Mouse (Mus musculus) embryo, embryonic 11.5 days (tissue): Measurements from ENCODE around the gene Phf23.

Experiments
- DNase-seq: peaks from one replicate; pipeline ENCODE4 v3.0.0-alpha.2; 2012; ENCODE audit warnings: low read depth, low spot score

Gene Phf23

DNA sequence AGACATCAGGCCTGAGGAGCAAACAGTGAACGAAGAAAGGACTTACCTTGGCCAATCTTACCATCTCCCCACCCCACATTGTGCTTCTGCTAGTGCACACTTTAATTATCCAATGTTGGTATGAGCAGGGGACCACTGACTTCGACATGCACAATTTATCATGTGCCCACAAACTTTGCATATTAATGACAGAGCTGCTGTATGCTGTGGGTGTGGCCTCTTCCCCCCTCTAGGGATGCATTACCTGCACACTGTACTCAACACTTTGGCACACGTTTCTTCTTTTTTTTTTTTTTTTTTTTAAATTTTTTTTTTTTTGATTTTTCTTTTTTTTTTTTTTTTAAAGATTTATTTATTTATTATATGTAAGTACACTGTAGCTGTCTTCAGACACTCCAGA is 24.8 kb upstream of the Phf23 start:
- no peak for DNase-seq

DNA sequence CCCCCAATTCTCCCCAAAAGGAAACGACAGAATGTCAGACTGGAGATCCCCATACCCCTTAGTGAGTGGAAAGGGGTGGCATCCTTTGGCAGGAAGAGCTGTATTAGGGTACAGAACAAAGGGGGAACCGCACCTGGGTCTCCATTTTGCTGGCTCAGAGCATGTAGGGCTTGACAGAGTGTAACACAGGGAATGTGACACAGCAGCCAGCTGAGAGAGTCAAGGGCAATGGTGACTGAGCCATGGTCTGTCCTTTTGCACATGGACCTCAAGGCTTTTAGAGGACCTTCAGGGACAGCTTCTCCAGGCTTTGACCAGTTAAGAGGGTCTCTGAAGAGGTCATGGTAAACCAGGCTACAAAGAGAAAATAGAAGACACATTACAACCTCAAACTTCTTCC is 20.7 kb upstream of the Phf23 start:
- no peak for DNase-seq

- no peak for DNase-seq
These were observed 19.3 kb upstream of the Phf23 start for GRCm38 (mm10) chr11:69976271-69976670.

DNA sequence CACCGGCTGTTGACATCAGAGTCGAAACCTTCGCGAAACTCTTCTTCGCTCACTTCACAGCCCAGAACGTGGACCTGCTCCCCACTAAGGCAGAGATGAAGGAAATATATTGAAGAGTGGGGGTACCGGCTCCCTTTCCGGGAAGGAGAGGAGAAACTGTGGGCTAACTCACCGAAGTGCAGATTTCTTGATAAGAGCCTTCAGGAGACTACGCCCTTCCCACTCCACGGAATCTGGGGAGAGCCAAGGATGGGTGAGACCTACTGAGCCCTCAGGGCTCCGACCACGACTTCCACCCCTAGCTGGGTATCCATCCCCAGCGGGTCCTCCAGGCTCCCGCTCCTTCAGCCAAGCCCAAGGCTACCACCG is 15.8 kb upstream of the Phf23 start:
- DNase-seq = no peak

DNA sequence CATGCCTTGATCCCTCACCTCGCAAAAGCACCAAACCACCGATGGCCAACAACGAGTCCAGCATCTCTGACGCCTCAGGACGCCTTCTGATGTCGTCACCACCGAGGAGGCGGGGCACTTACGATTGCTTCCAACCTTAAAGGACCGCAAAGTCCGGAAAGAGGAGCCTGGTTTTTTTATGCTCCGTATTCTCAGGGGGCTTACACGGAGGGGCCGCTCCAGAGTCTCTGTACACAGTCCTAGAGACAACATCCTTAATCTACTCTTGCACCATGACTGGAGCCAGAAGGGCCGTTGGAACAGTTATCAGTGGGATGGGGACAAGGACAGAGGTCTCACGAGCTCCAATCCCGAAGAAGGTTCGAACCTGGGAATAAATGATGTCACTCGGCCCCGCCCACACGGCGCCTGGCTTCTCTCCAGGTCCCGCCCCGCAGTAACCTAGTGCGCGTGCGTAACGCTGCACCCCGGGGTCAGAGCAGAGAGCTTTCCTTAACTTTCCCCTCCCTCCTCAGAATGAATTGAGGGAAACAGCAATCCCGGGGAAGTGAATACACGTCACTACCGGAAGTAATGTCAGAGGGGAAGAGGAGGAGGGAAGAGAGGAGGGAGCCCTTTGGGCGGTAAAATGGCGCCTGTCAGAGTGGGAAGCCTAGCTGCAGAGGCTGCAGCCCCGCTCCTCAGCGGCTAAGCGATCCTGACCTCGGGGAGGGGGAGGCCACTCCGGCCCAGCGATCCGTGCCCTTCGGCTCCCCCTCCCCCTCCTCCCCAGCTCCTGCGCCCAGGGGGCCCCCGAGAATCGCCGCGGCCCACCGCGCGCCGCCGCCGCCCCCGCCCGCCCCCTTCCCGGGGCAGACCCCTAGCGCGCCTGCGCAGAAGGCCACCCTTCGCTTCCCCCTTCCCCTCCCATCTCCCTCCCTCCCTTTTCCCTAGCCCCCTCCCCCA is 15.1 kb upstream of the Phf23 start:
- peak; percentile 99 for DNase-seq

DNA sequence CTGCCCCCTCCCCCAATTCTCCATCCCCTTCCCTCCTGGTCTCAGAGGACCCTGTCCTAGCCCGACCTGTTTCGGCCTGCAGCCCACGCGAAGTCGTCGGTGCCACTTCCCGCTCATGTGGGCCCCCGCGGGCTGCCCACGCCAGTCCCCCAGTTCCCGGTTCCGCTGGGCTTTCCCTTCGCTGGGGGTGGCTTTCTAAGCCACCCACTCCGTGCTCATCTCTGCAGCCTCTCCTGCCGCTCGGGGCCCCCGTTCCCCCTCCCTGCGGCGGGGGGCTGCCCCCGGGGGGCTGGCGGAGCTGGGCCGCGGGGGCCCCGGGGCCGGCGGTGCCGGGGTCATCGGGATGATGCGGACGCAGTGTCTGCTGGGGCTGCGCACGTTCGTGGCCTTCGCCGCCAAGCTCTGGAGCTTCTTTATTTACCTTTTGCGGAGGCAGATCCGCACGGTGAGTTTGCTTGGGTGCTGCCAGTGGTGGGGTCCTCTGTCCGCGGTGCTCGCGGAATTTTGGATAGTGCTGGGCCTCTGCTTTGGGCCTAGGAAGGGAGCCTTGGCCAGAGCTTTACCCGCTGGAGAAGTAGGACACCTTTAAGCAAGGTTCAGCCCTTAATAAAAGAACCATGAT is 14.3 kb upstream of the Phf23 start, which contains the start of gene Ctdnep1:
Gene Ctdnep1 (plus strand): TSS at position 16 of the 622 bp plus-strand sequence.
- no peak for DNase-seq

- no peak for DNase-seq
These were observed 13.4 kb upstream of the Phf23 start, which contains the start of gene Elp5 for GRCm38 (mm10) chr11:69982225-69982624. TSS of gene Elp5 (minus strand) at chr11:69982517.

GRCm38 (mm10) chr11:69982877-69983276 is 12.7 kb upstream of the Phf23 start:
- DNase-seq = no peak

DNA sequence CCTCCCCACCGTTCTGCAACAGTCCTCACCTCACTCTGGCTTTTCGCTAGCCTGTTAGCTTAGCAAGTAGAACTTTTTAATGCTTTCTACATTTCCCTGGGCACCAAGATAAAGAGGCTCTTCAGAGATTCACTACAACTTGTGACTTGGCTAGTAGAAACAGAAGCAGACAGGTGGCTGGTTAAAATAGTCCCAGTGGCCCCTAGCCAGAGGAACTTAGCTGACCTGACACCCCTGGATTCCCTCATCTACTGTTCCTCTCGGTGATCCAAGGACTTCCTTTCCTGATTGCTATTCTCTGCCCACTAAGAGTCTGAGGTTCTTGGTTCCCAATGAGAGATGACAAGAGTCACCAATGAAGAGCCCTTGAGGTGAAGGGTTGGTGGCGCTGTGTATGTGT is 12.2 kb upstream of the Phf23 start:
- DNase-seq = no peak

- no peak for DNase-seq
These were observed 11.1 kb upstream of the Phf23 start for GRCm38 (mm10) chr11:69984431-69984830.

DNA sequence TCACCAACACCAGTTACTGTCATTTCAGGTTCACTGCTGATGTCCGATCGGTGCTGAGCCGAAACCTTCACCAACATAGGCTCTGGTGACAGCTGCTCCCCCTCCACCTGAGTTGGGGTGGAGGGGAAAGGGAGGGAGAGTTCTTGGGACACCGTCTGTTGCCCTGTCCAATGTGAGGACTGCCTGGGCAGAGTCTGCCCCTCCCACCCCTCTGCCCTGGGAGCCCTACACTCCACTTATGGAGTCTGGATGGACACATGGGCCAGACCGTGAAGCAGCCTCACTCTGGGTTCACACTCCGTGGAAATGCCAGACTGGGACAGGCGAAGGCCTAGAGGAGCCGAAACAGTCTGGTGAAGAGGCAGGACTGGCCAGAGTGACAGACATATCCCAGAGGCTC is 5.6 kb upstream of the Phf23 start:
- no peak for DNase-seq

DNA sequence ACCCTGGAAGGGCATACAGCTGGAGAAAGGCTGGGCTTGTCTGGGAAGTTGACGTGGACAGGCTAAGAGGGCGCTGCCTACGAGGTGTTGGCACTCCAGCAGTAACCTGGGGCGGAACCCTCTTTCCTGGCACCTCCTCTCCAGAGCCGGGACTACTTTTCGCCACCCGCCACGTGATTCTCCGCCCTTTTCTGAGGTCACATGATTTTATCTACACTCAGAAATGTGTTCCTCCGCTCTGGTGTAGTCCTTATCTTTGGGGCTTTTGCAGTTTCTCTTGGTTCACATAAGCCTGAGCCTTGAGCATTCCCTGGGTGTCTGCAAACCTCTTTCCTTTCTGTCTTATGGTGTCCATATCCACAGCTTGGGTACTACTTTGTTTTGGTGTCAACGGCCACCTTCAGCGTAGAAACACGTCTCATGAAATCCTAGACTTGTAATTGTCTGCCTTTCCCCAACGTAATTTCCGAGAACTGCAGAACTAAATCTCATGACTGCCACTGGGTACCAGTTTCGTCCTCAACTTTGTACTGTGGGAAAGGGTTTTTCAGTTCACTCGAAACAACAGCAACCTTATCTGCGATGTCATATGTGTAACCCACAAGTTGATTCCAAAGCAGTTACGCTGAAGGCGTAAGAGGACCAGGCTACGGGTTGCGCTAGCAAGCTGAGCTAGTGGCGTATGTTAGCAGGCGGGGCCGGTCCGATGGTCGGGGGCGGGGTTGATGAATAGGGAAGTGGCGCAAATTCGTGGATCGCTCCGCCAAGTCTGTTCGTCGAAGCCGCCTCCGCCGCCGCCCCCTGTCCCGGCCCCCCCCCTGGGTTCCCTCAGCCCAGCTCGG is 4.5 kb upstream of the Phf23 start, which contains the start of gene Gabarap:
Gene Gabarap (plus strand): TSS at position 294 of the 842 bp plus-strand sequence.
- DNase-seq = peak; percentile 90

DNA sequence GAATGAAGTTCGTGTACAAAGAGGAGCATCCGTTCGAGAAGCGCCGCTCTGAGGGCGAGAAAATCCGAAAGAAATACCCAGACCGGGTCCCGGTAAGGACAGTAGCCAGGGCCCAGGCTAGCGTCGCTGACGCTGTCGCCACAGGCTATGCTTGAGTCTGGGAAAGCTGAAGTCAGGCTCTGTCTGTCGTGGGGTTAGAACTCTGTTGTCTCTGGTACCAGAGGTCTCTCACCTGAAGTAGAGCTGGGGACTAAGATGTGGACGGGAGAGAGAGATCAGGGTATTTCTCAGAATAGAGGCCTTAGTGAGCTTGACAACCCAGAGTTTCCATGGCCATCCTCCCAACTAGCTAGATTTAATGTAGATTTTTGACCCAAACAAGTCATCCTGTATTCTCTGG is 3.9 kb upstream of the Phf23 start:
- no peak for DNase-seq

DNA sequence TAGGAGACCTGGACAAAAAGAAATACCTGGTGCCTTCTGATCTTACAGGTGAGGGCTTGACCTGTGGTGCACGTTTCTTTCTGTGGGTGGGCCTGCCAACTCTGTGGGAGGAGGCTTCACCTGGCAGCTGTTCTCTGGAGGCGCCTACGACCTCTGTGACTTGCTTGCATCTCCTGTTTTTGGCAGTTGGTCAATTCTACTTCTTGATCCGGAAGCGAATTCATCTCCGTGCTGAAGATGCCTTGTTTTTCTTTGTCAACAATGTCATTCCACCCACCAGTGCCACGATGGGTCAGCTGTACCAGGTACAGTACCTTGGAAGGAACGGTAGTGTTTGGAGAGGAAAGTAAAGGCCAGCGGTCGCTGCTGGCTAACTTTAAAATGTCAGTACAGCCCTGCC is 3.2 kb upstream of the Phf23 start:
- no peak for DNase-seq

DNA sequence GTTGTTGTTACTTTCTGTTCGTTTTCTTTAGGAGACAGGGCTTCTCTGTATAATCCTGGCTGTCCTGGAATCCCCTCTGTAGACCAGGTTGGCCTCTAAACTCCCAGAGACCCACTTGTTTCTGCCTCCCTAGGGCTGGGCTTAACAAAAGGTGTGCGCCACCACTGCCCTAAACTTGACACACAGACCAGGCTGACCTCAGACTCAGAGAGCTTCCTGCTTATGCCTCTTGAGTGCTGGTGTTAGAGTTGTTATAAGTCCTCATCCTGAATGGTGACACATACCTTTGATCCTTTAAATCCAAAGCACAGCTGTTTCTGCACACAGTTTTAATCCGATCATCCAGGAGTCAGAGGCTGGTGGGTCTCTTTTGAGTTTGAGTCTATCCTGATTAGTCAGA is 2.6 kb upstream of the Phf23 start:
- no peak for DNase-seq

GRCm38 (mm10) chr11:69994401-69995090 is 1.0 kb upstream of the Phf23 start:
- DNase-seq = no peak

DNA sequence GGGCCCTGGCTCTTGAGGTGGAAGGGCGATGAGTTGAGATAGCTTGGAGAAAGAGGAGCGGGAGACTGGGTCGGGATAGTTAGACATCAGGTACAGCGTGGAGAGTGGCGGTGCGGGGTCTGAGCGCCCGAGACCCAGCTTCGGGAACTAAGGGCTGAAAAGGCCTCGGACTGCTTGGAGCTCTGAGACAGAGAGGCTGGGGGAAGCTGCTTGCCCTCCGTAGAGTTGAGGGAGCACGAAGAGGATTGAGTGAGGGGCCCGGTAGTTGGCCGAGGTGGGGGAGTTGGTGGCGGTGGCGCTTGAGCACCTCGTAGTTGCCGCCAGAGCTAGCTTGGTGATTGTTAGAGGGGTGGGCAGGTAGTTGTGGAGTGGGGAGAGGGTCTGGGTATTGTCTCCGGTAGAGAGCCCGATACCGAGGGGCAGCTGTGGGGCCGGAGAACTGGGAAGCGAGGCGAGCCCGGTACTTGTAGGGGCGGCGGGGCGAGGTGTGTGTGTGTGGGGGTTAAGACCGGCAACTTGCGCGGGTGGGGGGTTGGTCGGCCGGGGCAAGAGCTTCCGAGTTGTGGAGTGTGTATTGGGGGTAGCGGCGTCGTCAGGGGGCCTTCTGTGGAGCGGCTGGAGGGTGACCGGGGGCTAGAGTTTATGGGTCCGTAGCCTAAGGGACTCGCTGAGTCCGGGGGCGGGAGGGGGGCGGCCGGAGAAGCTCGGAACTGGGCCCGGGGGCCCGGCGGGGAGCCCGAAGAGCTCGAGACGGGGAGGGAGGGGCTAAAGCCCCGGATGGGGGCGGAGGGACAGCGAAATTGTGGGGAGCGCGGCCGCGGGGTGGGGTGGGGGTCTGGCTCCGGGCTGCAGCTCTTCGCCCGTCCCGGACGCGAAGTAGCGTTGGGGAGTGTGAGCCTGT is 834 bp downstream of the Phf23 start:
- DNase-seq = no peak

- DNase-seq = peak; percentile 69
These were observed 1.5 kb downstream of the Phf23 start for GRCm38 (mm10) chr11:69997070-69997509.

DNA sequence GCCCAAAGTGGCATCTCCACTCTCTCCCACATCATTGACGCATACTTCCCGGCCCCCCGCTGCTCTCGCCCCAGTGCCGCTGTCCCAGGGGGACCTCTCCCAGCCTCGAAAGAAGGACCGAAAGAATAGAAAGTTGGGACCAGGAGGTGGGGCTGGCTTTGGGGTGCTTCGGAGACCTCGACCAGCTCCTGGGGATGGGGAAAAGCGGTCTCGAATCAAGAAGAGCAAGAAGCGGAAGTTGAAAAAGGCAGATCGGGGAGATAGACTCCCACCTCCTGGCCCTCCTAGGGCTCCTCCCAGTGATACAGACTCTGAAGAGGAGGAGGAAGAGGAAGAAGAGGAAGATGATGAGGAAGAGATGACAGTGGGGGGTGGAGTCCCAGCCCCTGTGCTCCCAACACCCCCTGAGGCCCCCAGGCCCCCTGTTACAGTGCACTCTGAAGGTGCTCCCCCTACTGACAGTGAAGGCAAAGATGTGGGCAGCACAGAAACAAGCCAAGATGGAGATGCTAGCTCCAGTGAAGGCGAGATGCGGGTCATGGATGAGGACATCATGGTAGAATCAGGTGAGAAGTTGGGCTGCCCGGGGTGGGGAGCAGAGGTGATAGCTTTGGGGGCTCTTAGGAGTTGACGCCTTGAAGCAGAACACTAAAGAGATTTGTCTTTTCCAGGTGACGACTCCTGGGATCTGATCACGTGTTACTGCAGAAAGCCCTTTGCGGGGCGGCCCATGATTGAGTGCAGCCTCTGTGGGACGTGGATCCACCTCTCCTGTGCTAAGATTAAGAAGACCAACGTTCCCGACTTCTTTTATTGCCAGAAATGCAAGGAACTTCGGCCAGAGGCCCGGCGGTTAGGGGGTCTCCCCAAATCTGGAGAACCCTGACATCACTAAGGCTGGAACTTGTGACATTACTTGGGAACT is 3.3 kb downstream of the Phf23 start:
- no peak for DNase-seq
